Mouse (Mus musculus) embryonic fibroblast, embryonic 13.5 days (primary cell): ENCODE data around the gene Fto. TPM values are rescaled to one million over a fixed set of nuclear protein-coding genes. Genes with fewer than 3 reads are reported as not detected.

Source experiments
- H3K27ac ChIP-seq: 2 replicates; pipeline ENCODE4 v1.5.1; 2012; ENCODE audit warnings: low read length, control low read depth, inconsistent platforms; ENCODE audit not compliant: insufficient read depth
- H3K4me1 ChIP-seq: 2 replicates; pipeline ENCODE4 v1.6.1; 2011; ENCODE audit warnings: low read length; ENCODE audit not compliant: control insufficient read depth, insufficient read depth
- H3K4me3 ChIP-seq: 2 replicates; pipeline ENCODE4 v1.5.1; 2011; ENCODE audit warnings: mild to moderate bottlenecking, control low read depth, low read length; ENCODE audit not compliant: insufficient read depth
- CTCF ChIP-seq: IDR thresholded peaks from 2 replicates; pipeline ENCODE4 v1.5.1; 2011; ENCODE audit warnings: mild to moderate bottlenecking, control low read depth, low read length, moderate library complexity, borderline replicate concordance; ENCODE audit not compliant: insufficient read depth
- POLR2A ChIP-seq: IDR thresholded peaks from 2 replicates; pipeline ENCODE4 v1.6.1; 2011; ENCODE audit warnings: low read depth, mild to moderate bottlenecking, control low read depth, low read length, moderate library complexity
- polyA plus RNA-seq: library from polyadenylated mRNA; stranded (reverse); fragments of >200 nt; gene quantifications from 2 replicates; pipeline ENCODE4 v1.2.4, GENCODE M21; 2011; ENCODE audit warnings: low read depth; ENCODE audit not compliant: missing spikeins, insufficient read length

Fto gene
- polyA plus RNA-seq, 1 experiment = 71.5 TPM

- no peak for TF ChIP-seq POLR2A
- no peak for TF ChIP-seq CTCF
- no peak overlapping the region for H3K4me3 ChIP-seq
- no peak overlapping the region for H3K27ac ChIP-seq
- no peaks in the 10 kb centered on the region for H3K4me1 ChIP-seq
Measured at GRCm38 (mm10) chr8:91340746-91341145, 27.4 kb downstream of the Fto start.

GRCm38 (mm10) chr8:91342196-91342595, 28.9 kb downstream of the Fto start:
- Histone ChIP-seq H3K27ac (no peak overlapping the region), H3K4me1 (no peaks in the 10 kb centered on the region), H3K4me3 (no peak overlapping the region)
- TF ChIP-seq CTCF (no peak), POLR2A (no peak)

- no peak overlapping the region for H3K4me3 ChIP-seq
- H3K27ac ChIP-seq = no peak overlapping the region
- H3K4me1 ChIP-seq = no peaks in the 10 kb centered on the region
- no peak for TF ChIP-seq CTCF
- TF ChIP-seq POLR2A = no peak
Measured at GRCm38 (mm10) chr8:91342798-91343197, 29.5 kb downstream of the Fto start.

GRCm38 (mm10) chr8:91344659-91345058, 31.3 kb downstream of the Fto start:
- Histone ChIP-seq H3K4me3 (no peak overlapping the region), H3K27ac (no peak overlapping the region), H3K4me1 (no peaks in the 10 kb centered on the region)
- TF ChIP-seq CTCF (no peak), POLR2A (no peak)

GRCm38 (mm10) chr8:91347146-91347545, 33.8 kb downstream of the Fto start:
- TF ChIP-seq POLR2A (no peak), CTCF (no peak)
- no peak overlapping the region for H3K4me3 ChIP-seq
- no peak overlapping the region for H3K27ac ChIP-seq
- H3K4me1 ChIP-seq = no peaks in the 10 kb centered on the region

GRCm38 (mm10) chr8:91347595-91347994, 34.3 kb downstream of the Fto start:
- no peak overlapping the region for H3K27ac ChIP-seq
- H3K4me3 ChIP-seq = no peak overlapping the region
- no peak for TF ChIP-seq CTCF
- no peak for TF ChIP-seq POLR2A
- H3K4me1 ChIP-seq = no peaks in the 10 kb centered on the region

GRCm38 (mm10) chr8:91349816-91350215, 36.5 kb downstream of the Fto start:
- TF ChIP-seq CTCF (no peak), POLR2A (no peak)
- Histone ChIP-seq H3K4me3 (no peak overlapping the region), H3K27ac (no peak overlapping the region), H3K4me1 (no peaks in the 10 kb centered on the region)

GRCm38 (mm10) chr8:91350628-91351027, 37.3 kb downstream of the Fto start:
- no peak overlapping the region for H3K27ac ChIP-seq
- peaks cover 4% of the 10 kb centered on the region; the same call in 1 of the 2 replicates for H3K4me1 ChIP-seq
- H3K4me3 ChIP-seq = no peak overlapping the region
- TF ChIP-seq POLR2A (no peak), CTCF (no peak)

- no peak overlapping the region for H3K4me3 ChIP-seq
- H3K4me1 ChIP-seq = peaks cover 6% of the 10 kb centered on the region; the same call in 1 of the 2 replicates
- TF ChIP-seq CTCF (no peak), POLR2A (no peak)
- H3K27ac ChIP-seq = no peak overlapping the region
Measured at GRCm38 (mm10) chr8:91352598-91352997, 39.3 kb downstream of the Fto start.

GRCm38 (mm10) chr8:91353062-91353461, 39.7 kb downstream of the Fto start:
- TF ChIP-seq CTCF = no peak
- no peak for TF ChIP-seq POLR2A
- H3K4me1 ChIP-seq = peaks cover 6% of the 10 kb centered on the region; the same call in 1 of the 2 replicates
- H3K4me3 ChIP-seq = no peak overlapping the region
- no peak overlapping the region for H3K27ac ChIP-seq

- Histone ChIP-seq H3K4me3 (no peak overlapping the region), H3K4me1 (peaks cover 6% of the 10 kb centered on the region; the same call in 1 of the 2 replicates), H3K27ac (no peak overlapping the region)
- no peak for TF ChIP-seq POLR2A
- TF ChIP-seq CTCF = no peak
Measured at GRCm38 (mm10) chr8:91353907-91354306, 40.6 kb downstream of the Fto start.
